Mouse (Mus musculus) neural tube, embryonic 14.5 days (tissue): Measurements from ENCODE around the gene F2rl1. TPM values are rescaled to one million over a fixed set of nuclear protein-coding genes. Genes with fewer than 3 reads are reported as not detected.

Source experiments
- ATAC-seq: fragments of 200-750 bp; cut with Nextera tagmentation; 2 replicates; pipeline ENCODE4 v1.8.0; 2017; ENCODE audit warnings: low read depth, mild to moderate bottlenecking, moderate TSS enrichment, moderate library complexity
- H3K27ac ChIP-seq: fragments of 300-500 bp; sonication (generic); 2 replicates; pipeline ENCODE4 v1.5.1; 2014; ENCODE audit warnings: low read depth, mild to moderate bottlenecking, control low read depth, low read length, moderate library complexity, mixed read lengths
- H3K27me3 ChIP-seq: fragments of 300-500 bp; sonication (generic); 2 replicates; pipeline ENCODE4 v1.6.1; 2014; ENCODE audit warnings: low read length; ENCODE audit not compliant: control insufficient read depth, insufficient read depth
- H3K36me3 ChIP-seq: fragments of 300-500 bp; sonication (generic); 2 replicates; pipeline ENCODE4 v1.6.1; 2014; ENCODE audit warnings: low read length, mixed read lengths; ENCODE audit not compliant: control insufficient read depth, insufficient read depth
- H3K4me1 ChIP-seq: fragments of 300-500 bp; sonication (generic); 2 replicates; pipeline ENCODE4 v1.6.1; 2014; ENCODE audit warnings: low read length; ENCODE audit not compliant: control insufficient read depth, insufficient read depth
- H3K4me2 ChIP-seq: fragments of 300-500 bp; sonication (generic); 2 replicates; pipeline ENCODE4 v1.6.1; 2014; ENCODE audit warnings: mild to moderate bottlenecking, low read depth, low read length, control low read depth
- H3K4me3 ChIP-seq: fragments of 300-500 bp; sonication (generic); 2 replicates; pipeline ENCODE4 v1.5.1; 2014; ENCODE audit warnings: low read depth, low read length, control low read depth, mixed read lengths
- H3K9ac ChIP-seq: fragments of 300-500 bp; sonication (generic); replicated peaks from 2 replicates; pipeline ENCODE4 v1.6.1; 2014; ENCODE audit warnings: low read depth, mild to moderate bottlenecking, control low read depth, low read length, mixed read lengths
- H3K9me3 ChIP-seq: fragments of 300-500 bp; sonication (generic); 2 replicates; pipeline ENCODE4 v1.6.1; 2016; ENCODE audit warnings: low read length; ENCODE audit not compliant: control insufficient read depth
- WGBS: fragments of 180-500 bp; shearing (Covaris S2); extraction: QIAGEN DNeasy Blood & Tissue Kit; methylation state at CpG from one replicate; pipeline ENCODE4 v1.1.7; 2014; 5-methylcytosine and 5-hydroxymethylcytosine counted together
- polyA plus RNA-seq: library from polyadenylated mRNA; unstranded; fragments of >200 nt; fragmentation: Nextera tagmentation; extraction: Ambion mirVana; gene quantifications from 2 replicates; pipeline ENCODE4 v1.2.1, GENCODE M21; 2014

Gene F2rl1
- polyA plus RNA-seq, 1 experiment from 2014 or later: not detected

- H3K4me3 ChIP-seq: no peak overlapping the region
- H3K27ac ChIP-seq: no peak overlapping the region
- WGBS: 82% methylated on average over 11 of the region's 11 CpGs
- H3K4me1 ChIP-seq: no peaks in the 10 kb centered on the region
- no peaks in the 10 kb centered on the region for H3K27me3 ChIP-seq
- no peaks in the 10 kb centered on the region for H3K9me3 ChIP-seq
- H3K4me2 ChIP-seq: no peak overlapping the region
- no peaks in the 10 kb centered on the region for H3K36me3 ChIP-seq
- ATAC-seq: no peak
- H3K9ac ChIP-seq: no peak overlapping the region
These were observed 29.0 kb upstream of the F2rl1 start for GRCm38 (mm10) chr13:95553885-95554492.

GRCm38 (mm10) chr13:95550636-95551370, 25.8 kb upstream of the F2rl1 start:
- no peak overlapping the region for H3K4me2 ChIP-seq
- H3K27ac ChIP-seq: no peak overlapping the region
- 0 out of 2 replicates have a peak, but pooled peaks cover 7% of the 10 kb centered on the region for H3K4me1 ChIP-seq
- H3K4me3 ChIP-seq: no peak overlapping the region
- no peak for ATAC-seq
- H3K9ac ChIP-seq: no peak overlapping the region
- no peaks in the 10 kb centered on the region for H3K27me3 ChIP-seq
- no peaks in the 10 kb centered on the region for H3K9me3 ChIP-seq
- 81% methylated on average over 2 of the region's 2 CpGs for WGBS
- H3K36me3 ChIP-seq: no peaks in the 10 kb centered on the region

- Histone ChIP-seq H3K4me3 (no peak overlapping the region), H3K9ac (no peak overlapping the region), H3K4me1 (0 out of 2 replicates have a peak, but pooled peaks cover 7% of the 10 kb centered on the region), H3K36me3 (no peaks in the 10 kb centered on the region), H3K4me2 (no peak overlapping the region), H3K9me3 (no peaks in the 10 kb centered on the region), H3K27me3 (no peaks in the 10 kb centered on the region), H3K27ac (no peak overlapping the region)
- ATAC-seq: no peak
- 11% methylated on average over 3 of the region's 3 CpGs for WGBS
These were observed 24.4 kb upstream of the F2rl1 start for GRCm38 (mm10) chr13:95549421-95549820.

GRCm38 (mm10) chr13:95548856-95549255, 23.8 kb upstream of the F2rl1 start:
- ATAC-seq: no peak
- Histone ChIP-seq H3K36me3 (no peaks in the 10 kb centered on the region), H3K9ac (no peak overlapping the region), H3K4me3 (no peak overlapping the region), H3K27me3 (no peaks in the 10 kb centered on the region), H3K4me1 (0 out of 2 replicates have a peak, but pooled peaks cover 7% of the 10 kb centered on the region), H3K4me2 (peak overlapping the region; percentile 36), H3K9me3 (no peaks in the 10 kb centered on the region), H3K27ac (no peak overlapping the region)
- WGBS: 8% methylated on average over 6 of the region's 6 CpGs

- Histone ChIP-seq H3K9me3 (no peaks in the 10 kb centered on the region), H3K9ac (no peak overlapping the region), H3K4me1 (0 out of 2 replicates have a peak, but pooled peaks cover 7% of the 10 kb centered on the region), H3K4me3 (no peak overlapping the region), H3K27me3 (no peaks in the 10 kb centered on the region), H3K36me3 (no peaks in the 10 kb centered on the region), H3K4me2 (peak overlapping the region; percentile 36), H3K27ac (no peak overlapping the region; the same call in 1 of the 2 replicates)
- 14% methylated on average over 20 of the region's 20 CpGs for WGBS
- no peak; the same call in 1 of the 2 replicates for ATAC-seq
These were observed 23.3 kb upstream of the F2rl1 start for GRCm38 (mm10) chr13:95548291-95548789.

GRCm38 (mm10) chr13:95547090-95547611, 22.1 kb upstream of the F2rl1 start:
- H3K4me2 ChIP-seq: no peak overlapping the region
- peak; percentile 62; the same call in 1 of the 2 replicates for ATAC-seq
- no peak overlapping the region for H3K4me3 ChIP-seq
- no peak overlapping the region for H3K27ac ChIP-seq
- no peak overlapping the region for H3K9ac ChIP-seq
- H3K27me3 ChIP-seq: no peaks in the 10 kb centered on the region
- no peaks in the 10 kb centered on the region for H3K36me3 ChIP-seq
- 38% methylated on average over 12 of the region's 12 CpGs for WGBS
- 0 out of 2 replicates have a peak, but pooled peaks cover 7% of the 10 kb centered on the region for H3K4me1 ChIP-seq
- H3K9me3 ChIP-seq: no peaks in the 10 kb centered on the region

- H3K36me3 ChIP-seq: no peaks in the 10 kb centered on the region
- H3K4me1 ChIP-seq: 0 out of 2 replicates have a peak, but pooled peaks cover 7% of the 10 kb centered on the region
- no peaks in the 10 kb centered on the region for H3K9me3 ChIP-seq
- 78% methylated on average over 6 of the region's 6 CpGs for WGBS
- H3K27ac ChIP-seq: no peak overlapping the region
- H3K4me2 ChIP-seq: no peak overlapping the region
- no peaks in the 10 kb centered on the region for H3K27me3 ChIP-seq
- ATAC-seq: no peak
- H3K4me3 ChIP-seq: no peak overlapping the region
- no peak overlapping the region for H3K9ac ChIP-seq
These were observed 21.2 kb upstream of the F2rl1 start for GRCm38 (mm10) chr13:95546251-95546650.

GRCm38 (mm10) chr13:95545729-95546186, 20.7 kb upstream of the F2rl1 start:
- Histone ChIP-seq H3K4me2 (no peak overlapping the region), H3K4me1 (0 out of 2 replicates have a peak, but pooled peaks cover 7% of the 10 kb centered on the region), H3K9ac (no peak overlapping the region), H3K27me3 (no peaks in the 10 kb centered on the region), H3K9me3 (no peaks in the 10 kb centered on the region), H3K4me3 (no peak overlapping the region), H3K27ac (no peak overlapping the region), H3K36me3 (no peaks in the 10 kb centered on the region)
- WGBS: 80% methylated on average over 7 of the region's 7 CpGs
- ATAC-seq: no peak

GRCm38 (mm10) chr13:95538021-95538420, 13.0 kb upstream of the F2rl1 start:
- H3K27ac ChIP-seq: no peak overlapping the region
- no peak overlapping the region for H3K4me2 ChIP-seq
- no peak overlapping the region for H3K4me3 ChIP-seq
- no peak overlapping the region for H3K9ac ChIP-seq
- H3K9me3 ChIP-seq: no peaks in the 10 kb centered on the region
- H3K36me3 ChIP-seq: no peaks in the 10 kb centered on the region
- no peaks in the 10 kb centered on the region for H3K27me3 ChIP-seq
- 74% methylated on average over 5 of the region's 5 CpGs for WGBS
- no peak for ATAC-seq
- 0 out of 2 replicates have a peak, but pooled peaks cover 3% of the 10 kb centered on the region for H3K4me1 ChIP-seq
